Mouse (Mus musculus) liver, embryonic 14.5 days (tissue): Measurements from ENCODE around the gene Phlda1. TPM values are rescaled to one million over a fixed set of nuclear protein-coding genes. Genes with fewer than 3 reads are reported as not detected.

Experiments used
- ATAC-seq: fragments of 200-750 bp; cut with Nextera tagmentation; 2 replicates; pipeline ENCODE4 v1.8.0; 2017; ENCODE audit warnings: moderate number of reproducible peaks, mild to moderate bottlenecking, moderate library complexity; ENCODE audit not compliant: insufficient read depth
- DNase-seq, 3 experiments: peaks; one replicate each; pipeline ENCODE4 v3.0.0-alpha.2; 2012 to 2013; ENCODE audit warnings: low read depth in 3 of 3, low spot score in 3 of 3
- H3K27ac ChIP-seq: fragments of 300-500 bp; sonication (generic); 2 replicates; pipeline ENCODE4 v1.5.1; 2014; ENCODE audit warnings: moderate library complexity, mild to moderate bottlenecking, control low read depth, inconsistent platforms
- H3K27me3 ChIP-seq: fragments of 300-500 bp; sonication (generic); 2 replicates; pipeline ENCODE4 v1.6.1; 2014; ENCODE audit warnings: mild to moderate bottlenecking, low read length, moderate library complexity; ENCODE audit not compliant: control insufficient read depth, insufficient read depth
- H3K36me3 ChIP-seq: fragments of 300-500 bp; sonication (generic); replicated peaks from 2 replicates; pipeline ENCODE4 v1.6.1; 2014; ENCODE audit warnings: low read depth; ENCODE audit not compliant: control insufficient read depth, insufficient read depth
- H3K4me1 ChIP-seq, 2 experiments: fragments of 200-500 bp in 1 of 2; fragments of 300-500 bp in 1 of 2; sonication (generic) in 1 of 2; replicated peaks; 2 replicates each; pipeline ENCODE4 v1.6.1; 2012 to 2014; ENCODE audit warnings: antibody characterized with exemption in 1 of 2, inconsistent platforms in 1 of 2, low read length in 1 of 2; ENCODE audit not compliant: control insufficient read depth in 2 of 2, insufficient read depth in 2 of 2
- H3K4me2 ChIP-seq: fragments of 300-500 bp; sonication (generic); 2 replicates; pipeline ENCODE4 v1.6.1; 2014; ENCODE audit warnings: low read depth, mild to moderate bottlenecking, control low read depth, moderate library complexity
- H3K4me3 ChIP-seq, 2 experiments: fragments of 200-500 bp in 1 of 2; fragments of 300-500 bp in 1 of 2; sonication (generic) in 1 of 2; 2 replicates each; pipeline ENCODE4 v1.5.1; 2012 to 2014; ENCODE audit warnings: low read depth in 2 of 2, low read length in 2 of 2, mild to moderate bottlenecking in 2 of 2, control low read depth in 1 of 2, inconsistent platforms in 1 of 2, moderate library complexity in 1 of 2; ENCODE audit not compliant: insufficient read depth in 1 of 2
- H3K9ac ChIP-seq: fragments of 300-500 bp; sonication (generic); replicated peaks from 2 replicates; pipeline ENCODE4 v1.6.1; 2014; ENCODE audit warnings: mild to moderate bottlenecking, control low read depth, moderate library complexity
- H3K9me3 ChIP-seq: fragments of 300-500 bp; sonication (generic); 2 replicates; pipeline ENCODE4 v1.6.1; 2016; ENCODE audit warnings: low read length, mixed read lengths; ENCODE audit not compliant: control insufficient read depth
- CTCF ChIP-seq: IDR thresholded peaks from 2 replicates; pipeline ENCODE4 v1.5.1; 2016; ENCODE audit warnings: antibody characterized with exemption, low read depth, control low read depth
- EP300 ChIP-seq: IDR thresholded peaks from 2 replicates; pipeline ENCODE4 v1.6.1; 2016; ENCODE audit warnings: antibody characterized with exemption, low read depth
- WGBS: fragments of 180-500 bp; shearing (Covaris S2); extraction: QIAGEN DNeasy Blood & Tissue Kit; methylation state at CpG from one replicate; pipeline ENCODE4 v1.1.7; 2014; ENCODE audit not compliant: insufficient replicate concordance; 5-methylcytosine and 5-hydroxymethylcytosine counted together
- polyA plus RNA-seq, 2 experiments: library from polyadenylated mRNA; depleted of rRNA in 1 of 2; stranded (reverse) in 1 of 2; unstranded in 1 of 2; fragments of >200 nt; fragmentation: Nextera tagmentation in 1 of 2; extraction: Ambion mirVana in 1 of 2; gene quantifications; 2 replicates each; pipeline versions ENCODE4 v1.2.1 to v1.2.3; 2012 to 2014

Gene Phlda1
- polyA plus RNA-seq, 2 experiments, result 2.1 to 2.8 TPM

- Histone ChIP-seq H3K9ac (no peak overlapping the region), H3K4me1 (peaks cover 0 to 5% of the 10 kb centered on the region in 2 experiments; a peak in 1 of 4 replicates), H3K27ac (no peak overlapping the region), H3K27me3 (no peaks in the 10 kb centered on the region), H3K4me2 (no peak overlapping the region), H3K9me3 (no peaks in the 10 kb centered on the region), H3K36me3 (no peaks in the 10 kb centered on the region), H3K4me3 (no peak overlapping the region)
- ATAC-seq (no peak), DNase-seq (no peak)
- 39% methylated on average over 1 of the region's 1 CpGs for WGBS
- TF ChIP-seq CTCF (no peak), EP300 (no peak)
Observed at GRCm38 (mm10) chr10:111464833-111465232, 41.3 kb upstream of the Phlda1 start.

GRCm38 (mm10) chr10:111465409-111465808 is 40.7 kb upstream of the Phlda1 start:
- DNase-seq (no peak), ATAC-seq (no peak)
- TF ChIP-seq EP300 (peak; percentile 30; the same call in 1 of the 2 replicates), CTCF (no peak)
- 27% methylated on average over 2 of the region's 2 CpGs for WGBS
- Histone ChIP-seq H3K27me3 (no peaks in the 10 kb centered on the region), H3K9me3 (no peaks in the 10 kb centered on the region), H3K4me2 (no peak overlapping the region), H3K4me3 (no peak overlapping the region), H3K27ac (no peak overlapping the region), H3K36me3 (no peaks in the 10 kb centered on the region), H3K4me1 (peaks cover 0 to 5% of the 10 kb centered on the region in 2 experiments; a peak in 1 of 4 replicates), H3K9ac (no peak overlapping the region)

GRCm38 (mm10) chr10:111471166-111471565 is 34.9 kb upstream of the Phlda1 start:
- peaks cover 4% of the 10 kb centered on the region; the same call in 1 of the 2 replicates for H3K36me3 ChIP-seq
- H3K27me3 ChIP-seq, result no peaks in the 10 kb centered on the region
- DNase-seq, result no peak
- H3K4me2 ChIP-seq, result no peak overlapping the region
- ATAC-seq, result no peak
- H3K4me3 ChIP-seq, result no peak overlapping the region
- peaks cover 15 to 22% of the 10 kb centered on the region in 2 experiments for H3K4me1 ChIP-seq
- H3K9ac ChIP-seq, result no peak overlapping the region
- TF ChIP-seq CTCF (no peak), EP300 (no peak)
- 40% methylated on average over 9 of the region's 9 CpGs for WGBS
- H3K9me3 ChIP-seq, result no peaks in the 10 kb centered on the region
- H3K27ac ChIP-seq, result no peak overlapping the region

GRCm38 (mm10) chr10:111472686-111473510 is 33.2 kb upstream of the Phlda1 start, which contains the start of gene Nap1l1:
Gene Nap1l1, plus strand, starts transcription at chr10:111473223.
- no peak for TF ChIP-seq EP300
- peak; percentile 92 to 93 (median 92) for DNase-seq
- 3% methylated on average over 79 of the region's 80 CpGs for WGBS
- peaks cover 7% of the 10 kb centered on the region; the same call in 1 of the 2 replicates for H3K36me3 ChIP-seq
- no peaks in the 10 kb centered on the region for H3K27me3 ChIP-seq
- ATAC-seq, result peak; percentile 97
- no peaks in the 10 kb centered on the region for H3K9me3 ChIP-seq
- H3K4me2 ChIP-seq, result peak within 1 kb of the TSS; percentile 90
- peaks cover 27 to 32% of the 10 kb centered on the region in 2 experiments for H3K4me1 ChIP-seq
- H3K9ac ChIP-seq, result peak within 1 kb of the TSS; percentile 87
- peak within 1 kb of the TSS; percentile 34 for H3K27ac ChIP-seq
- H3K4me3 ChIP-seq, result peak within 1 kb of the TSS; percentile 81 to 95
